Mouse (Mus musculus): ENCODE results near the gene Spock1. TPM values are rescaled to one million over a fixed set of nuclear protein-coding genes. Genes with fewer than 3 reads are reported as not detected.
"Not testable (repeated sequence)": the region's sequence is repeated elsewhere in the genome, so short reads cannot be mapped to it uniquely, and the experiment has no call there.

Spock1 gene
- polyA plus RNA-seq, 1 experiment from 2014 or later: 2.0 TPM

DNA sequence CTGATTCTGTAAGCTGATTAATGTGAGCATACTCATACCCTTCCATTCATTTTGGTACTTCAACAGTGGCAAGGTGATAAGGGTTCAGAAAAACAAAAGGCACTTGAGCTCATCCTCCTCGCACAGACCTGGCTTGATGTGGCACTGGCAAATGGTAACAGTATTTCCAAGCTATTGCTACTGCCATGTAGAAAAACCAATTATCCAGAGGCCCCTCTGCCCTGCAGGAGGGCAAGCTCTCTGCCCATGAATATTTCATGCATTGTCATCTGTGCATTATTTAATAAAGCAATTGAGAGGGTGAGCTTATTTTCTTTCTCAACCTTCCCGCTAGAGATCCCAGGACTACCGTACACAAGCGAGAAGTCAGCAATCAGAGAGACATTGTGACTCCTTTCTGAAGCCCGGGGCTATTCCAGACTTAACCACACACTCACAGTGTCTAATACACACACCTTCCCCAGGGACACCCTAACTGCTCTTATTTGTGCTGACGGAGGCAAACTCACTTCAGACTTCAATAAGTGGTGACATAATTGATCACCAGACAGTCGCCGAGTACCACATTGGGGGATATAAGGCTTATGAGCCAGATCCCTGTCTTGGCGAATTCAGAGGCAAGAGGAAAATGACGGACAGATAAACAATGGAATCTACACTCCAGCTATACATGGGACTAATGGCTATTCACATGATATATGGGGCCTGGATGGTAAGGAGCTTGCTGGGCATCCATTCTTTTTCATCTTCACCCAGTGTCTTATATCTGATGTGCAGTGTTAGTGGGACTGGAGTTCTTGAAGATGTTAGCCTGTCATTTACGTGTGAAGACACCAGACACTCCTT lies 296.6 kb downstream of the Spock1 start:
- no peaks in the 10 kb centered on the region for H3K36me3 ChIP-seq
- no peaks in the 10 kb centered on the region for H3K27me3 ChIP-seq
- no peak for ATAC-seq (replicated peaks; ENCODE audit: low FRiP score)
- no peak overlapping the region for H3K4me3 ChIP-seq (replicated peaks)
- no peak overlapping the region for H3K4me2 ChIP-seq
- H3K9me3 ChIP-seq (replicated peaks): no peaks in the 10 kb centered on the region
- H3K9ac ChIP-seq: no peak overlapping the region
- 82% methylated on average over 11 of the region's 11 CpGs for WGBS
- no peak overlapping the region for H3K27ac ChIP-seq
- no peaks in the 10 kb centered on the region for H3K4me1 ChIP-seq

DNA sequence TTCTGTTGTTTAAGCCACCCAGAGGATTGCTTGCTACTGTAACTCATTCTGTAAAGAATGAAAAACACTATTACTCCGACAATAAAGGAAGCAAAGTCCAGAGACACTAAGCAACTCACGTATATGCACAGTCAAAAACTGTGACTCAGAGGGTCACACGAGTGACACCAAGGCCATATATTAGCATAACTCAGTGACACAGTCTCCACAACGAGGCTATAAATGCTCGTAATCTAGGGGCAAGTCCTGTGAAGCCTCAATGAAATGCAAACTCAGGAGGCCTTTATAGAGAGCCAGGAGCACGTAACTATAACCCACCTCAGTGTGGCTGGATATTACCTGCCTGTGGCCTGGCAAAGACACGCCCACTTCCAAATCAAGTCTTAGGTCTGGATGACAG lies 298.2 kb downstream of the Spock1 start:
- Histone ChIP-seq H3K27me3 (no peaks in the 10 kb centered on the region), H3K27ac (no peak overlapping the region), H3K4me1 (no peaks in the 10 kb centered on the region), H3K9me3 (replicated peaks) (no peaks in the 10 kb centered on the region), H3K4me3 (replicated peaks) (no peak overlapping the region), H3K36me3 (no peaks in the 10 kb centered on the region), H3K4me2 (no peak overlapping the region), H3K9ac (no peak overlapping the region)
- WGBS: 48% methylated on average over 7 of the region's 7 CpGs
- no peak for ATAC-seq (replicated peaks; ENCODE audit: low FRiP score)

DNA sequence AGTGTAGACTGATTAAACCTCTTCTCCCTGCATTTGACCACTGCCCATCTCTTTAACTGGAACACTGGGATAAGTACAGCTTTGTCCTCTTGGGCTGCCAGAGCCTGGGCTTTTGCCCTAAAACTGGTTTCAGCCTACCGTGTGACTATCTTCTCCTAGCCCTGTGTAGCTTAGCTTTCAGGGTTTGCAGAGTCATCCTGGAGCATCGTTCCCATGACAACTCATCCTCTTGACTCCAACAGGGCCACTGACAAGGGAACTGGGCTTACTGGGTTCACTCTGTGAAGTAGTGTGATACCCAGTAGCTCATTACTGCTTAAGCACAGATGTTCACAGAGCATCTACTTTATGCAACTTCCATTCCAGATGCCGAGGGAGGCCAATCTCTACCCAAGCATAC lies 303.7 kb downstream of the Spock1 start:
- ATAC-seq (replicated peaks; ENCODE audit: low FRiP score): no peak
- 93% methylated on average over 3 of the region's 3 CpGs for WGBS
- Histone ChIP-seq H3K4me2 (no peak overlapping the region), H3K4me3 (replicated peaks) (no peak overlapping the region), H3K9ac (no peak overlapping the region), H3K36me3 (no peaks in the 10 kb centered on the region), H3K27me3 (no peaks in the 10 kb centered on the region), H3K27ac (no peak overlapping the region), H3K9me3 (replicated peaks) (no peaks in the 10 kb centered on the region), H3K4me1 (no peaks in the 10 kb centered on the region)

DNA sequence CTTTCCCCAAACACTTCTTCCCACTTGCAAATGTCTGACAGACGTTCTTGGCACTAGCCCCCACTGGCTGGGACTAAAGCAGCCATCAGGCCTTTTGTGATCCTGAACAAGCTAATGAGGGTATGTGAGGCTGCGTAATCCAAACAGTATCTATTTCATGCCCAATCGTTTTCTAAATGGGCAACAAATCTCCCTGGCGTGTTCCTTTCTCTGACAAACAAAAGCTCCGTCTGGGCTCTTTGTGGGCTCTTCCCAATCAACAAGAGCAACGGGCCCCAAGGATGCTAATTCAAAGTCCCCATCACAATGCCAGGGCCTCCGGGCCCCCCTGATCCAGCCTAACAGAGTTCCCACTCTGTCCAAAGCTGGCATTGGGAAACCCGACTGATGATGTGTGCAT lies 304.9 kb downstream of the Spock1 start:
- H3K4me2 ChIP-seq: no peak overlapping the region
- no peaks in the 10 kb centered on the region for H3K4me1 ChIP-seq
- H3K4me3 ChIP-seq (replicated peaks): no peak overlapping the region
- H3K9ac ChIP-seq: no peak overlapping the region
- no peak for ATAC-seq (replicated peaks; ENCODE audit: low FRiP score)
- no peaks in the 10 kb centered on the region for H3K36me3 ChIP-seq
- no peaks in the 10 kb centered on the region for H3K27me3 ChIP-seq
- no peak overlapping the region for H3K27ac ChIP-seq
- H3K9me3 ChIP-seq (replicated peaks): no peaks in the 10 kb centered on the region
- 56% methylated on average over 8 of the region's 8 CpGs for WGBS

DNA sequence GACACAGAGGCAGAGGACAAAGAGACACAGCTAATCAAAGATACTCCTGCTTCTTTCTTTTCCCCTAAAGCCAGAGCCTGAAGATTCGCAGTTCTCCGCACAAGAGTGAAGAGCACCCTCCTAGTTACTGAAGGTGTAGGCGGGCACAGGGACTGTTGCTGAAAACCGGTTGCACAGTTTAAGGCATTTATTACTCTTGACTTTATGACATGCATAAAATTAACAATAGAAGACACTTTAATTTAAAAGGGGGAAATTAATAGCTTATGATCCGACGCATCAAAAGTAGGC lies 312.4 kb downstream of the Spock1 start:
- no peak overlapping the region for H3K27ac ChIP-seq
- no peaks in the 10 kb centered on the region for H3K27me3 ChIP-seq
- no peak for ATAC-seq (replicated peaks; ENCODE audit: low FRiP score)
- H3K36me3 ChIP-seq: no peaks in the 10 kb centered on the region
- H3K4me2 ChIP-seq: peak overlapping the region; percentile 33; the same call in 1 of the 2 replicates
- WGBS: 80% methylated on average over 6 of the region's 6 CpGs
- H3K9me3 ChIP-seq (replicated peaks): no peaks in the 10 kb centered on the region
- H3K4me1 ChIP-seq: no peaks in the 10 kb centered on the region
- H3K4me3 ChIP-seq (replicated peaks): no peak overlapping the region
- H3K9ac ChIP-seq: no peak overlapping the region

DNA sequence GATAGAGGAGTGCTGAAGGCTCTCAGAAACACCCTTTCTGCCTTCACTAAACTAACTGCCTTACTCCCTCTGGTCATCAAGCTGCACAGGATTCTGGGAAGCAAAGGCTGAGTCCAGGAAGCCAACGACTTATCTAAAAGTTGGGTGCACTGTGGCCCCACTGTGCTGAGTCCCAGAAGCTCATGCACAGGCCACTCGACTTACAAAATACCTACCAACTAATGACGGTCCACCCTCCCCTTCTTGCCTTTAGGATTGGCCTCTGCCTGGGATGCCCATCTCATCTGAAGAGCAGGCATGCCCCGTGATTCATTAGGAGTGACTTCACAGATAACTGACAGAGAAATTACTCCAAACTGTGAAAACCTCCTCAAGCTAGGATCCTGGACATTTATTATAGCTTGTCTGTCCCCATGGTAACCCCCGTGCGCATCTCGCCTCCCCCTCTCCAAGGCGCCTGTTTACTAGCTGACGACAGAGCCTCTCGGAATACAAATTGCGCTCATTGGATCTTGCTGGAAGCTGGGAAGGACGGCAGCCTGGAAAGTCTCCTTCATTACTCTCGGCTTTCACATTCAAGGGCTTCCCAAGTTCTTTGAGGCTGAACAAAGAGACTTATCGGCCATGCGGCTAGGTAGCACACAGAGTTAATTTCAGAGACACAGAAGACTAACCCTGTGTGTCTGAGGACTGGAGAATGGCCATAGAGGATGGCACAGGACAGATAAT lies 312.9 kb downstream of the Spock1 start:
- ATAC-seq (replicated peaks; ENCODE audit: low FRiP score): no peak
- Histone ChIP-seq H3K9ac (no peak overlapping the region), H3K36me3 (no peaks in the 10 kb centered on the region), H3K9me3 (replicated peaks) (no peaks in the 10 kb centered on the region), H3K4me2 (peak overlapping the region; percentile 33; the same call in 1 of the 2 replicates), H3K4me3 (replicated peaks) (no peak overlapping the region), H3K27ac (no peak overlapping the region), H3K27me3 (no peaks in the 10 kb centered on the region), H3K4me1 (no peaks in the 10 kb centered on the region)
- 33% methylated on average over 15 of the region's 15 CpGs for WGBS

DNA sequence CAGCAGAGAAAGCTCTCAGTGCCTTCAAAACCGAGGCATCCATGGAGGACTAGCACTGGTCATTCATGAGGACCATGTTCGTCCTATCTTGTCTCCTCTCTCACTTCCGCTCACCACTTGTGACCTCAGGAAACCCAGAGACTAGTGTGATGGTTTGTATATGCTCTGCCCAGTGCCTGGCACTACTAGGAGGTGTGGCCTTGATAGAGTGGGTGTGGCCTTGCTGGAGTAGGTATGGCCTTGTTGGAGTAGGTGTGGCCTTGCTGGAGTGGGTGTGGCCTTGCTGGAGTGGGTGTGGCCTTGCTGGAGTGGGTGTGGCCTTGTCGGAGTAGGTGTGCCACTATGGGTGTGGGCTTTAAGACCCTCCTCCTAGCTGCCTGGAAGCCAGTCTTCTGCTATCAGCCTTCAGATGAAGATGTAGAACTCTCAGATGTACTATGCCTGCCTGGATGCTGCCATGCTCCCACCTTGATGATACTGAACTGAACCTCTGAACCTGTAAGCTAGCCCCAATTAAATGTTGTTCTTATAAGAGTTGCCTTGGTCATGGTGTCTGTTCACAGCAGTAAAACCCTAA lies 318.7 kb downstream of the Spock1 start:
- not testable (repeated sequence) for H3K9me3 ChIP-seq (replicated peaks); H3K4me1 ChIP-seq; H3K36me3 ChIP-seq; H3K9ac ChIP-seq; ATAC-seq (replicated peaks; ENCODE audit: low FRiP score); H3K27ac ChIP-seq; H3K27me3 ChIP-seq; H3K4me2 ChIP-seq; H3K4me3 ChIP-seq (replicated peaks)
- 91% methylated on average over 4 of the region's 4 CpGs for WGBS

DNA sequence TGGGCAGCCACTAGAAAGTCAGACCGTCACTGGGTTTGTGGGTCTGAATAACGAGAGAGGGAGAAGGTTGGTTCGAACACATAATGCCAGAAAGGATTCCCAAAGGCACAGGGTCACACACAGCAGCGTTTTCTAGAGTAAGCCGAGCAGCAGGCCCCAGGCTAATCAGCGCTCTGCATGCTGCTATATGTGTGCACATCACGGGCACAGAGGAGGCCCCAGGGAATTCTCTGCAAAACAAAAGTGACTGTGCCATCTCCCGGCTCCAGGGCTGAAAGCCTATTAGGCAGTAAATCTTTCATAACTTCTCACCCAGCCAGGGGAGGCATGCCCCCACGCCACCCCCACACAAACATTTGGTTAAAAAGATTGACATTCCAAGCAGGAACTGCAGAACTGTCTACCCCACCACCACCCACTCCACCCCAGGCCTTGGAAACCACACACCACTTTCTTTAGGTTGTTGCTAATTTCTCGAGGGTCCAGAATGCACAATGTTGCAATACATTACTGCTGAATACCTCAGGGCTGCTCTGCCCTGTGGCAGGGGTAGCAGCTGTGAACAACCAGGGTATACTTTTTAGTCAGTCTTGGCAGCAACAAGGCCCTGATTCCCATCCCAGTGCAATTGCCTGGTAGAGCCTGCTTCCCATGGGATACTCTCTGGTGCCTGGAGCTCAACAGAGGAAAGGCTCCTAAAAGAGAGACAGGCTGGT lies 319.4 kb downstream of the Spock1 start:
- WGBS: 36% methylated on average over 10 of the region's 10 CpGs

DNA sequence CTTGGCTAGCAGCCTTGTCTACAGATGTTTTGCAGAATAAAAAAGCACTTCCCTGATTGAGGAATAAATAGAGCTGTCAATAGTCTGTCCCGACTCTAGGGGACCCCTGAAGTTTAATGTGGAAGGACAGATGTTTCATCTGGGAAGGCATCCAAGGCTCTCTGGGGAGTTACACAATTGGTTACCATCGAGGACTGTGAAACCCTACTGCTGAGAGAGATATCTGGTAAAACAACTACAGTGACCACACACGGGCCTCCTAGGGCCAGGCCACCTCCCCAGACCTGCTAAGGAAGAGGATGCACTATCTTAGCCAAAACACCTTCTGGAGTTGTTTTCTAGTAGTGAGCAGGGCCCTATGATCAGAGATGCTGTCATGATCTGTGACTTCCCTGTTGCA lies 323.0 kb downstream of the Spock1 start:
- Histone ChIP-seq H3K4me2 (no peak overlapping the region), H3K36me3 (no peaks in the 10 kb centered on the region), H3K9me3 (replicated peaks) (no peaks in the 10 kb centered on the region), H3K4me1 (peaks cover 4% of the 10 kb centered on the region; the same call in 1 of the 2 replicates), H3K4me3 (replicated peaks) (no peak overlapping the region), H3K27ac (no peak overlapping the region), H3K9ac (no peak overlapping the region), H3K27me3 (no peaks in the 10 kb centered on the region)
- WGBS: 62% methylated on average over 3 of the region's 3 CpGs
- ATAC-seq (replicated peaks; ENCODE audit: low FRiP score): no peak

More for the DNA sequence above, 319.4 kb downstream of the Spock1 start:
- Histone ChIP-seq H3K4me2 (no peak overlapping the region), H3K4me1 (peaks cover 4% of the 10 kb centered on the region; the same call in 1 of the 2 replicates), H3K4me3 (replicated peaks) (no peak overlapping the region), H3K9ac (no peak overlapping the region), H3K36me3 (no peaks in the 10 kb centered on the region), H3K27me3 (no peaks in the 10 kb centered on the region), H3K9me3 (replicated peaks) (no peaks in the 10 kb centered on the region), H3K27ac (no peak overlapping the region)
- ATAC-seq (replicated peaks; ENCODE audit: low FRiP score): no peak

DNA sequence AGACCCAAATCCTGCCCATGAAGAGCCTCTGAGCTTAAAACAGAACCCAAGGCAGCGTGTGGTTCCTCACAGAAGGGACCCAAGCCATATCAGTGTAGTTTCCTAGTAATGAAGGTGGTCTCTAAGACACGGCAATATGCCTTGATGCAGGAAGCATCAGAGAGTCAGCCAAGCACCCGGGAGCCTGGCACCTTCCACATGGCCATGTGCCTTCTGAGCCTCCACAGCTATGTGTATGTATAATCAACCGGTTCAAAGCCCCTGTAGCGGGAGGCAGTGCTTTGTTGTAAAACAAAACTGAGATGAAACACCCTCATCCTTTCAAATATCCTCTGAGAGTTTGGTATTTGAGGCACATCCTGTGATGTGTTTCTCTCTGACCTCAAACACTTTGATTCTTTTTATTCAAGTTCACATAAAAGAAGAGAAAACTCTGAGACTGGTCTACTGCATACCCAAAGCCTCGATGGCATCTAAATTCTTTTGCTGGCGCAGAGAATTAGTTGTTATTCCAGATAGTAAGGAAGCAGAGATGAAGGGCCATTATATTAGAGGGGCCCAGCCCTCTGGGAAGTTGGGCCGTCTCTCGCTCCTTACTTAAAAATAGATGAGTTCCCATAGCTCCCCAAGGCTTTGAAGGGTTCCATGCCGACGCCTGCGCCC lies 325.7 kb downstream of the Spock1 start:
- WGBS: 85% methylated on average over 12 of the region's 12 CpGs

DNA sequence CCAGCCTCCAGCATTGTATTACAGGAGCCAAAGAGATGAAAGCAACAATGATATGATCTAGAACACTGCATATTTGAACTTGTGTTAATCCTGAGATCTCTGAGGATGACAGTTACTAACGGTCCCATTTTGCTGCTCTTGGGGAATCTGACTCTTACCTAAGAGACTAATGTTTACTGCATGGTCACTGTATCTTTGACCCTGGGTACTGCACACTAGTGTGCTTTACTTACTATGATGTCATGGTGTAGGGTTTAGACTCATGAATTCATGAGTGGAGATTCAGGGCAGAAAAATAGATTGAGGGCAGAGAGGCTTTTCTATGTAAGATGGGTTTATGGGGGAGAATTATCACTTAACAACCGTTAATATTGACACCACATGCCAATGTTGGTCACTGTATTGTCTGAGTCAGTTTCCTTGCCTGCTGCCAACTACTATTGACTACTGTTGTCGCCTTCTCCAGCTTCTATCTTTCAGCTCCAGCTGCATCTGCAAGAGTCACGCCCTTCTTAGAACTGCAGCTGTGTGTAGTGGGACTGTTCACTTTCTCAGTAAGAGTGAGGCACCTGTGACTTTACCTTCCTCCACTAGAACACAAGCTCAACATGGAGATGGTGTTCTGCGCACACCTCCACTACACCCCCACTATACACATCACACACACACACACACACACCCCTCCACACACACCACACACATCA lies 330.4 kb downstream of the Spock1 start:
- Histone ChIP-seq H3K36me3 (no peaks in the 10 kb centered on the region), H3K4me2 (no peak overlapping the region), H3K27ac (no peak overlapping the region), H3K4me3 (replicated peaks) (no peak overlapping the region), H3K4me1 (no peaks in the 10 kb centered on the region), H3K9me3 (replicated peaks) (no peaks in the 10 kb centered on the region), H3K27me3 (no peaks in the 10 kb centered on the region), H3K9ac (no peak overlapping the region)
- ATAC-seq (replicated peaks; ENCODE audit: low FRiP score): peak; percentile 66; the same call in 1 of the 2 replicates
- whole genome bisulfite sequencing: 93% methylated on average over 5 of the region's 5 CpGs

More for the DNA sequence above, 325.7 kb downstream of the Spock1 start:
- no peak overlapping the region for H3K9ac ChIP-seq
- ATAC-seq (replicated peaks; ENCODE audit: low FRiP score): no peak
- no peaks in the 10 kb centered on the region for H3K27me3 ChIP-seq
- H3K36me3 ChIP-seq: no peaks in the 10 kb centered on the region
- no peak overlapping the region for H3K4me3 ChIP-seq (replicated peaks)
- H3K27ac ChIP-seq: no peak overlapping the region
- H3K4me1 ChIP-seq: peaks cover 2% of the 10 kb centered on the region; the same call in 1 of the 2 replicates
- no peak overlapping the region for H3K4me2 ChIP-seq
- H3K9me3 ChIP-seq (replicated peaks): no peaks in the 10 kb centered on the region

All from kidney, embryonic 15.5 days (tissue).